Mouse (Mus musculus): ENCODE data around the gene Lrrc36. TPM values are rescaled to one million over a fixed set of nuclear protein-coding genes. Genes with fewer than 3 reads are reported as not detected.
A peak's percentile ranks its signal among the peaks of the same experiment; 100 is the strongest.

The Lrrc36 gene
- total and polyA plus RNA-seq, 3 experiments: 0.19 to 0.34 (median 0.26) TPM

DNA sequence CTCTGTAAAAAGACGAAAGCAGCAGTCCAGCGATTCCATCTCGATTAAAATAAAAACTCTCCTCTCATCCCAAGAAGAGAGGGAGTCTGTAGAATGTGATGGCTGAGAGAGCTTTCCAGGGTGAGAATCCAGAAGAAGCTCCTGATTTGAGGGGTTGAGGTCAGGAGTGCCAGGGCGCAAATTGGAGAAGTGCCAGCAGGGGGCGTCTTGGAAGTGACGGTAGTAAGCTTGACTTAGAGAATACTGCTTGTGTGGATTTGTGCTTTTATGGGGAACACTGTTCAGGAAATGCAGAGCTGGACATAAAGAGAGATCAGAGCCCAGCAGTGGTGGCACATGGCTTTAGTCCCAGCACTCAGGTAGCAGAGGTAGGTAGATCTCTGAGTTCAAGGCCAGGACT lies 28.1 kb downstream of the Lrrc36 start:
- TF ChIP-seq CHD2 (IDR thresholded peaks at IDR 0.05; ENCODE audit: low read length) (no peak), RAD21 (IDR thresholded peaks at IDR 0.05; ENCODE audit: low read depth, low read length) (peak; percentile 35), MAX (IDR thresholded peaks at IDR 0.05; ENCODE audit: low read length) (no peak), NRF1 (IDR thresholded peaks at IDR 0.05; ENCODE audit: low read depth, low read length) (no peak), EP300 (IDR thresholded peaks at IDR 0.05; ENCODE audit: low read length) (no peak), SIN3A (IDR thresholded peaks at IDR 0.05; ENCODE audit: low read length) (no peak), IRF4 (IDR thresholded peaks at IDR 0.05; ENCODE audit: low read depth, low read length) (no peak), UBTF (IDR thresholded peaks at IDR 0.05; ENCODE audit: low read depth, low read length) (no peak), E2F4 (IDR thresholded peaks at IDR 0.05; ENCODE audit: insufficient replicate concordance, low read depth, low read length) (no peak), POLR2A (IDR thresholded peaks at IDR 0.05; ENCODE audit: low read depth, low read length) (no peak), SMC3 (IDR thresholded peaks at IDR 0.05; ENCODE audit: low read depth, low read length) (peak; percentile 67), KAT2A (IDR thresholded peaks at IDR 0.05; ENCODE audit: insufficient replicate concordance, low read length) (no peak), HCFC1 (IDR thresholded peaks at IDR 0.05; ENCODE audit: low read depth, low read length) (no peak), CTCF (conservative IDR thresholded peaks at IDR 0.05 in 1 of 2, IDR thresholded peaks at IDR 0.05 in 1 of 2; ENCODE audit: low read depth in 2 of 2, low read length in 2 of 2) (peak; percentile 77 to 79), ZNF384 (IDR thresholded peaks at IDR 0.05; ENCODE audit: low read depth, low read length) (no peak)
- dilution Hi-C loops (cut with MboI; ENCODE audit: extremely low pct_ligation_motif_present, extremely low pct_unique_long_range_greater_than_20kb, low sequenced_read_pairs) (no loop called here), in situ Hi-C loops (cut with MboI; ENCODE audit: low pct_ligation_motif_present, low pct_unique_long_range_greater_than_20kb, low sequenced_read_pairs) (no loop called here)
- H3K36me3 ChIP-seq (replicated peaks in 1 of 2; ENCODE audit: control insufficient read depth in 1 of 2, insufficient read depth in 1 of 2, low read length in 1 of 2): no peaks in the 10 kb centered on the region
- H3K4me2 ChIP-seq (ENCODE audit: insufficient read depth, low read depth, poor library complexity, severe bottlenecking): no peak overlapping the region
- peak; percentile 52 for DNase-seq (ENCODE audit: extremely low read depth)
- H3K27me3 ChIP-seq (replicated peaks): peaks cover 41% of the 10 kb centered on the region
- no peak overlapping the region for H3K4me3 ChIP-seq (replicated peaks in 1 of 3; ENCODE audit: low read depth in 2 of 3, low read length in 2 of 3, poor library complexity in 1 of 3)
- no peaks in the 10 kb centered on the region for H3K9me3 ChIP-seq (replicated peaks; ENCODE audit: low read length)
- peaks cover 0 to 11% of the 10 kb centered on the region in 2 experiments; a peak in 2 of 4 replicates for H3K4me1 ChIP-seq (ENCODE audit: control insufficient read depth in 1 of 2, insufficient read depth in 2 of 2)
- no peak overlapping the region for H3K27ac ChIP-seq (ENCODE audit: insufficient read depth, low read depth)
- no peaks in the 10 kb centered on the region for H3K79me2 ChIP-seq (replicated peaks; ENCODE audit: control insufficient read depth, extremely low read depth, insufficient read depth, poor library complexity, severe bottlenecking)
- H3K9ac ChIP-seq (ENCODE audit: insufficient read depth, low read depth): no peak overlapping the region

DNA sequence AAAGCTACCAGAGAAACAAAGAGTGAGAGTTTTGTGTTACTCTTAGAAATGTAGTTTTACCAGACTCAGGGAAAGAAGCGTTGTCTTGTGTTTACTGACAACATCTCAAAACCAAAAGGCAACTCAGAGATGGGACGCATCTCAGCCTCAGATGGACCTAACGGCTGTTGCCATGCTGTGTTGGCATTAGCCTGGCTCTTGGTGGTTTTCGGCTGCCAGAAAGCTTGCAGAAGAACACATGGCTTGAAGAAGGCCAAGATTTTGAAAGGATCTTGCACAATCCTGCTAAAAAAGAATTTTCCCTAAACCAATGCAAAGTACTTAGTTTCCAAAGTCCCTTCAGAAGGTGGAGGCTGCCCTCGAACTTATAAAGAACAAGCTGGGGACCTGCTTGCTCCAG lies 29.3 kb downstream of the Lrrc36 start:
- Histone ChIP-seq H3K9me3 (replicated peaks; ENCODE audit: low read length) (no peaks in the 10 kb centered on the region), H3K4me1 (ENCODE audit: control insufficient read depth in 1 of 2, insufficient read depth in 2 of 2) (peaks cover 2 to 13% of the 10 kb centered on the region in 2 experiments; a peak in 3 of 4 replicates), H3K36me3 (replicated peaks in 1 of 2; ENCODE audit: control insufficient read depth in 1 of 2, insufficient read depth in 1 of 2, low read length in 1 of 2) (no peaks in the 10 kb centered on the region), H3K4me3 (replicated peaks in 1 of 3; ENCODE audit: low read depth in 2 of 3, low read length in 2 of 3, poor library complexity in 1 of 3) (no peak overlapping the region), H3K79me2 (replicated peaks; ENCODE audit: control insufficient read depth, extremely low read depth, insufficient read depth, poor library complexity, severe bottlenecking) (no peaks in the 10 kb centered on the region), H3K27ac (ENCODE audit: insufficient read depth, low read depth) (no peak overlapping the region), H3K9ac (ENCODE audit: insufficient read depth, low read depth) (no peak overlapping the region), H3K4me2 (ENCODE audit: insufficient read depth, low read depth, poor library complexity, severe bottlenecking) (no peak overlapping the region), H3K27me3 (replicated peaks) (peaks cover 37% of the 10 kb centered on the region)
- TF ChIP-seq CTCF (conservative IDR thresholded peaks at IDR 0.05 in 1 of 2, IDR thresholded peaks at IDR 0.05 in 1 of 2; ENCODE audit: low read depth in 2 of 2, low read length in 2 of 2) (no peak), SIN3A (IDR thresholded peaks at IDR 0.05; ENCODE audit: low read length) (no peak), NRF1 (IDR thresholded peaks at IDR 0.05; ENCODE audit: low read depth, low read length) (no peak)
- no peak for DNase-seq (ENCODE audit: extremely low read depth)
- dilution Hi-C loops (cut with MboI; ENCODE audit: extremely low pct_ligation_motif_present, extremely low pct_unique_long_range_greater_than_20kb, low sequenced_read_pairs): no loop called here
- in situ Hi-C loops (cut with MboI; ENCODE audit: low pct_ligation_motif_present, low pct_unique_long_range_greater_than_20kb, low sequenced_read_pairs): no loop called here
